Mouse (Mus musculus) cerebellum, postnatal 14 days (tissue): ENCODE results near the gene Xkr7.

ENCODE experiments used
- DNase-seq, 2 experiments: peaks; one replicate each; pipeline ENCODE4 v3.0.0; 2021; ENCODE audit warnings: mixed read lengths in 2 of 2

Gene Xkr7

GRCm38 (mm10) chr2:153031126-153032082 is at the start of gene Xkr7:
Xkr7 (plus strand) TSS chr2:153031852.
- DNase-seq = peak; percentile 79 to 84

GRCm38 (mm10) chr2:152985582-152985981 is 46.1 kb upstream of the Xkr7 start:
- DNase-seq = no peak

- DNase-seq = no peak
Observed at GRCm38 (mm10) chr2:152991529-152991928, 40.1 kb upstream of the Xkr7 start.

GRCm38 (mm10) chr2:152997046-152997445 is 34.6 kb upstream of the Xkr7 start:
- no peak for DNase-seq

GRCm38 (mm10) chr2:153002492-153003248 is 29.0 kb upstream of the Xkr7 start:
- DNase-seq = no peak

- DNase-seq = no peak
Observed at GRCm38 (mm10) chr2:153003681-153004338, 27.8 kb upstream of the Xkr7 start.

GRCm38 (mm10) chr2:153005981-153006380 is 25.7 kb upstream of the Xkr7 start:
- DNase-seq = no peak

GRCm38 (mm10) chr2:153009192-153009973 is 22.3 kb upstream of the Xkr7 start:
- peak in 1 of 2 experiments; percentile 44 for DNase-seq

GRCm38 (mm10) chr2:153013724-153014515 is 17.7 kb upstream of the Xkr7 start:
- DNase-seq = no peak

GRCm38 (mm10) chr2:153014758-153015593 is 16.7 kb upstream of the Xkr7 start, which contains the start of gene Pdrg1:
Pdrg1 (minus strand) TSS chr2:153015427.
- peak; percentile 99 for DNase-seq

- peak; percentile 86 to 88 for DNase-seq
Observed at GRCm38 (mm10) chr2:153015804-153016203, 15.8 kb upstream of the Xkr7 start.

GRCm38 (mm10) chr2:153016786-153017185 is 14.9 kb upstream of the Xkr7 start:
- peak in 1 of 2 experiments; percentile 12 for DNase-seq

GRCm38 (mm10) chr2:153019355-153019754 is 12.3 kb upstream of the Xkr7 start:
- DNase-seq = peak in 1 of 2 experiments; percentile 34

GRCm38 (mm10) chr2:153021163-153021562 is 10.5 kb upstream of the Xkr7 start:
- peak in 1 of 2 experiments; percentile 4 for DNase-seq

GRCm38 (mm10) chr2:153022855-153023254 is 8.8 kb upstream of the Xkr7 start:
- DNase-seq = peak in 1 of 2 experiments; percentile 12

GRCm38 (mm10) chr2:153026052-153026451 is 5.6 kb upstream of the Xkr7 start:
- peak in 1 of 2 experiments; percentile 6 for DNase-seq

- peak in 1 of 2 experiments; percentile 70 for DNase-seq
Observed at GRCm38 (mm10) chr2:153027501-153027900, 4.2 kb upstream of the Xkr7 start.

GRCm38 (mm10) chr2:153030422-153030821 is 1.2 kb upstream of the Xkr7 start:
- peak in 1 of 2 experiments; percentile 57 for DNase-seq

- peak; percentile 64 to 69 for DNase-seq
Observed at GRCm38 (mm10) chr2:153032083-153032842, 611 bp downstream of the Xkr7 start.
